In genomic region chr12:110385801-110386599, GRCm38 (mm10) we compare ENCODE assay signal across 25 mouse cellular contexts.
A peak's percentile ranks its signal among the peaks of the same experiment; 100 is the strongest.
DNase-seq lines count a peak whose midpoint lies in the region; ATAC-seq lines count a peak whose summit lies in the region.
"Had no signal": no experiment of that assay in that cellular context is flagged by ENCODE, and none has a peak within 500 bp of the region (broad histone marks: within the 10 kb centered on the region; RNA-seq: fewer than 3 reads in every experiment).

No protein-coding gene starts in this region.

- 0 out of 2 replicates have a peak, but pooled peaks have one; percentile 35 for ATAC-seq in forebrain, embryonic 15.5 days (replicated peaks)
- ATAC-seq in forebrain, embryonic 11.5 days (replicated peaks; ENCODE audit: low FRiP score): no peak
- 0 out of 2 replicates have a peak, but pooled peaks have one; percentile 22 for ATAC-seq in midbrain, embryonic 13.5 days
- ATAC-seq in midbrain, embryonic 15.5 days (replicated peaks): no peak
- ATAC-seq in granulocyte monocyte progenitor cell, adult 5-6 weeks (replicated peaks; ENCODE audit: poor library complexity, severe bottlenecking): no peak
- ATAC-seq in kidney, embryonic 14.5 days (ENCODE audit: low FRiP score, low TSS enrichment): no peak
- ATAC-seq: hindbrain, embryonic 16.5 days; intestine, postnatal 0 days had no signal

- H3K27ac ChIP-seq in forebrain, embryonic 15.5 days (replicated peaks): no peak overlapping the region
- no peak overlapping the region for H3K27ac ChIP-seq in forebrain, embryonic 11.5 days (ENCODE audit: low read depth, low read length)
- H3K27ac ChIP-seq in midbrain, embryonic 13.5 days: 0 out of 2 replicates have a peak overlapping the region, but pooled peaks have one; percentile 5
- H3K27ac ChIP-seq in midbrain, embryonic 15.5 days: no peak overlapping the region
- no peak overlapping the region for H3K27ac ChIP-seq in kidney, embryonic 14.5 days (ENCODE audit: low read depth, low read length)
- H3K27ac ChIP-seq: embryonic facial prominence, embryonic 13.5 days; heart, embryonic 15.5 days; kidney, embryonic 15.5 days; limb, embryonic 13.5 days; liver, embryonic 13.5 days had no signal

- H3K4me2 ChIP-seq in forebrain, embryonic 15.5 days (replicated peaks): no peak overlapping the region
- H3K4me2 ChIP-seq in forebrain, embryonic 11.5 days (ENCODE audit: low read depth, low read length, severe bottlenecking): no peak overlapping the region
- no peak overlapping the region for H3K4me2 ChIP-seq in midbrain, embryonic 13.5 days (replicated peaks)
- H3K4me2 ChIP-seq in midbrain, embryonic 15.5 days: no peak overlapping the region
- no peak overlapping the region for H3K4me2 ChIP-seq in kidney, embryonic 14.5 days (replicated peaks; ENCODE audit: low read depth, low read length)
- H3K4me2 ChIP-seq: embryonic facial prominence, embryonic 13.5 days; heart, embryonic 15.5 days; kidney, embryonic 15.5 days; limb, embryonic 13.5 days; liver, embryonic 13.5 days had no signal

- H3K9ac ChIP-seq in forebrain, embryonic 15.5 days (replicated peaks): no peak overlapping the region
- no peak overlapping the region for H3K9ac ChIP-seq in forebrain, embryonic 11.5 days (ENCODE audit: low read length)
- H3K9ac ChIP-seq in midbrain, embryonic 13.5 days (replicated peaks): no peak overlapping the region
- no peak overlapping the region for H3K9ac ChIP-seq in midbrain, embryonic 15.5 days
- no peak overlapping the region for H3K9ac ChIP-seq in kidney, embryonic 14.5 days (ENCODE audit: low read depth, low read length)
- H3K9ac ChIP-seq: embryonic facial prominence, embryonic 13.5 days; heart, embryonic 15.5 days; kidney, embryonic 15.5 days; limb, embryonic 13.5 days; liver, embryonic 13.5 days had no signal

- 42% methylated on average over 20 of the region's 20 CpGs for WGBS in forebrain, embryonic 15.5 days
- 71% methylated on average over 20 of the region's 20 CpGs for WGBS in forebrain, embryonic 11.5 days
- 66% methylated on average over 20 of the region's 20 CpGs for WGBS in midbrain, embryonic 13.5 days
- WGBS in midbrain, embryonic 15.5 days: 69% methylated on average over 20 of the region's 20 CpGs
- WGBS in kidney, embryonic 14.5 days: 54% methylated on average over 20 of the region's 20 CpGs

- H3K4me3 ChIP-seq in forebrain, embryonic 15.5 days: no peak overlapping the region
- H3K4me3 ChIP-seq in forebrain, embryonic 11.5 days (ENCODE audit: low read depth, low read length): no peak overlapping the region
- no peak overlapping the region for H3K4me3 ChIP-seq in midbrain, embryonic 13.5 days (replicated peaks)
- H3K4me3 ChIP-seq in midbrain, embryonic 15.5 days: no peak overlapping the region
- no peak overlapping the region for H3K4me3 ChIP-seq in kidney, embryonic 14.5 days (ENCODE audit: low read length)
- H3K4me3 ChIP-seq: embryonic facial prominence, embryonic 13.5 days; erythroblast, embryonic 14.5 days; heart, embryonic 15.5 days; kidney, embryonic 15.5 days; limb, embryonic 13.5 days; liver, embryonic 13.5 days had no signal

- peaks cover 22% of the 10 kb centered on the region for H3K4me1 ChIP-seq in forebrain, embryonic 15.5 days
- H3K4me1 ChIP-seq in forebrain, embryonic 11.5 days (replicated peaks; ENCODE audit: control insufficient read depth, insufficient read depth, low read length): peaks cover 4% of the 10 kb centered on the region; the same call in 1 of the 2 replicates
- H3K4me1 ChIP-seq in midbrain, embryonic 13.5 days (replicated peaks): peaks cover 31% of the 10 kb centered on the region
- peaks cover 18% of the 10 kb centered on the region; the same call in 1 of the 2 replicates for H3K4me1 ChIP-seq in midbrain, embryonic 15.5 days
- peaks cover 8% of the 10 kb centered on the region for H3K4me1 ChIP-seq in kidney, embryonic 14.5 days (ENCODE audit: control insufficient read depth, insufficient read depth, low read length)
- H3K4me1 ChIP-seq: heart, embryonic 15.5 days; limb, embryonic 13.5 days; liver, embryonic 13.5 days had no signal

- no peaks in the 10 kb centered on the region for H3K27me3 ChIP-seq in forebrain, embryonic 15.5 days
- no peaks in the 10 kb centered on the region for H3K27me3 ChIP-seq in forebrain, embryonic 11.5 days (ENCODE audit: control insufficient read depth, insufficient read depth, low read length)
- no peaks in the 10 kb centered on the region for H3K27me3 ChIP-seq in midbrain, embryonic 13.5 days
- H3K27me3 ChIP-seq in midbrain, embryonic 15.5 days (replicated peaks): no peaks in the 10 kb centered on the region
- peaks cover 12% of the 10 kb centered on the region for H3K27me3 ChIP-seq in kidney, embryonic 14.5 days (ENCODE audit: control insufficient read depth, insufficient read depth, low read length)
- H3K27me3 ChIP-seq: liver, embryonic 13.5 days had no signal

- H3K36me3 ChIP-seq in forebrain, embryonic 15.5 days: no peaks in the 10 kb centered on the region
- H3K36me3 ChIP-seq in forebrain, embryonic 11.5 days (ENCODE audit: control insufficient read depth, insufficient read depth, low read length): no peaks in the 10 kb centered on the region
- no peaks in the 10 kb centered on the region for H3K36me3 ChIP-seq in midbrain, embryonic 13.5 days
- H3K36me3 ChIP-seq in midbrain, embryonic 15.5 days (replicated peaks): no peaks in the 10 kb centered on the region
- no peaks in the 10 kb centered on the region for H3K36me3 ChIP-seq in kidney, embryonic 14.5 days (ENCODE audit: control insufficient read depth, insufficient read depth, low read length)
- H3K36me3 ChIP-seq: embryonic facial prominence, embryonic 13.5 days; heart, embryonic 15.5 days; kidney, embryonic 15.5 days; limb, embryonic 13.5 days; liver, embryonic 13.5 days had no signal

- DNase-seq in forebrain, embryonic 11.5 days (ENCODE audit: low spot score): no peak
- peak; percentile 15 for DNase-seq in Muller cell, postnatal 12 days (ENCODE audit: inconsistent ontology term)
- DNase-seq: adrenal gland, postnatal 36 days; cerebellum, adult 11 months; cerebellum, postnatal 36 days; embryo, embryonic 11 days; gastrocnemius, postnatal 25 days; heart, postnatal 36 days; kidney, postnatal 36 days; layer of hippocampus, postnatal 36 days; liver, embryonic 13.5 days; lung, adult 2 months; thymus, postnatal 14 days had no signal

- no peaks in the 10 kb centered on the region for H3K9me3 ChIP-seq in forebrain, embryonic 15.5 days
- no peaks in the 10 kb centered on the region for H3K9me3 ChIP-seq in forebrain, embryonic 11.5 days (ENCODE audit: control insufficient read depth, low read length)
- H3K9me3 ChIP-seq in midbrain, embryonic 13.5 days: no peaks in the 10 kb centered on the region
- H3K9me3 ChIP-seq in midbrain, embryonic 15.5 days: no peaks in the 10 kb centered on the region
- no peaks in the 10 kb centered on the region for H3K9me3 ChIP-seq in kidney, embryonic 14.5 days (ENCODE audit: control insufficient read depth, low read length)
- H3K9me3 ChIP-seq: embryonic facial prominence, embryonic 13.5 days; heart, embryonic 15.5 days; kidney, embryonic 15.5 days; limb, embryonic 13.5 days; liver, embryonic 13.5 days had no signal

Comparison
In these comparisons a context has a peak if more than half of its experiments do, and no peak if none do; other contexts are left out.
1. ATAC-seq: peak in forebrain, embryonic 15.5 days (single experiment) and midbrain, embryonic 13.5 days (single experiment); none in forebrain, embryonic 11.5 days (single experiment), midbrain, embryonic 15.5 days (single experiment), granulocyte monocyte progenitor cell, adult 5-6 weeks (single experiment) and kidney, embryonic 14.5 days (single experiment).